Mouse (Mus musculus) liver, embryonic 14.5 days (tissue): ENCODE results near the gene Plin2. TPM values are rescaled to one million over a fixed set of nuclear protein-coding genes. Genes with fewer than 3 reads are reported as not detected.

ENCODE experiments used
- ATAC-seq: fragments of 200-750 bp; cut with Nextera tagmentation; 2 replicates; pipeline ENCODE4 v1.8.0; 2017; ENCODE audit warnings: moderate number of reproducible peaks, mild to moderate bottlenecking, moderate library complexity; ENCODE audit not compliant: insufficient read depth
- DNase-seq, 3 experiments: peaks; one replicate each; pipeline ENCODE4 v3.0.0-alpha.2; 2012 to 2013; ENCODE audit warnings: low read depth in 3 of 3, low spot score in 3 of 3
- H3K27ac ChIP-seq: fragments of 300-500 bp; sonication (generic); 2 replicates; pipeline ENCODE4 v1.5.1; 2014; ENCODE audit warnings: moderate library complexity, mild to moderate bottlenecking, control low read depth, inconsistent platforms
- H3K27me3 ChIP-seq: fragments of 300-500 bp; sonication (generic); 2 replicates; pipeline ENCODE4 v1.6.1; 2014; ENCODE audit warnings: mild to moderate bottlenecking, low read length, moderate library complexity; ENCODE audit not compliant: control insufficient read depth, insufficient read depth
- H3K36me3 ChIP-seq: fragments of 300-500 bp; sonication (generic); replicated peaks from 2 replicates; pipeline ENCODE4 v1.6.1; 2014; ENCODE audit warnings: low read depth; ENCODE audit not compliant: control insufficient read depth, insufficient read depth
- H3K4me1 ChIP-seq, 2 experiments: fragments of 200-500 bp in 1 of 2; fragments of 300-500 bp in 1 of 2; sonication (generic) in 1 of 2; replicated peaks; 2 replicates each; pipeline ENCODE4 v1.6.1; 2012 to 2014; ENCODE audit warnings: antibody characterized with exemption in 1 of 2, inconsistent platforms in 1 of 2, low read length in 1 of 2; ENCODE audit not compliant: control insufficient read depth in 2 of 2, insufficient read depth in 2 of 2
- H3K4me2 ChIP-seq: fragments of 300-500 bp; sonication (generic); 2 replicates; pipeline ENCODE4 v1.6.1; 2014; ENCODE audit warnings: low read depth, mild to moderate bottlenecking, control low read depth, moderate library complexity
- H3K4me3 ChIP-seq, 2 experiments: fragments of 200-500 bp in 1 of 2; fragments of 300-500 bp in 1 of 2; sonication (generic) in 1 of 2; 2 replicates each; pipeline ENCODE4 v1.5.1; 2012 to 2014; ENCODE audit warnings: low read depth in 2 of 2, low read length in 2 of 2, mild to moderate bottlenecking in 2 of 2, control low read depth in 1 of 2, inconsistent platforms in 1 of 2, moderate library complexity in 1 of 2; ENCODE audit not compliant: insufficient read depth in 1 of 2
- H3K9ac ChIP-seq: fragments of 300-500 bp; sonication (generic); replicated peaks from 2 replicates; pipeline ENCODE4 v1.6.1; 2014; ENCODE audit warnings: mild to moderate bottlenecking, control low read depth, moderate library complexity
- H3K9me3 ChIP-seq: fragments of 300-500 bp; sonication (generic); 2 replicates; pipeline ENCODE4 v1.6.1; 2016; ENCODE audit warnings: low read length, mixed read lengths; ENCODE audit not compliant: control insufficient read depth
- CTCF ChIP-seq: IDR thresholded peaks from 2 replicates; pipeline ENCODE4 v1.5.1; 2016; ENCODE audit warnings: antibody characterized with exemption, low read depth, control low read depth
- EP300 ChIP-seq: IDR thresholded peaks from 2 replicates; pipeline ENCODE4 v1.6.1; 2016; ENCODE audit warnings: antibody characterized with exemption, low read depth
- WGBS: fragments of 180-500 bp; shearing (Covaris S2); extraction: QIAGEN DNeasy Blood & Tissue Kit; methylation state at CpG from one replicate; pipeline ENCODE4 v1.1.7; 2014; ENCODE audit not compliant: insufficient replicate concordance; 5-methylcytosine and 5-hydroxymethylcytosine counted together
- polyA plus RNA-seq, 2 experiments: library from polyadenylated mRNA; depleted of rRNA in 1 of 2; stranded (reverse) in 1 of 2; unstranded in 1 of 2; fragments of >200 nt; fragmentation: Nextera tagmentation in 1 of 2; extraction: Ambion mirVana in 1 of 2; gene quantifications; 2 replicates each; pipeline versions ENCODE4 v1.2.1 to v1.2.3; 2012 to 2014

Gene Plin2
- polyA plus RNA-seq, 2 experiments: 108 to 159 TPM

DNA sequence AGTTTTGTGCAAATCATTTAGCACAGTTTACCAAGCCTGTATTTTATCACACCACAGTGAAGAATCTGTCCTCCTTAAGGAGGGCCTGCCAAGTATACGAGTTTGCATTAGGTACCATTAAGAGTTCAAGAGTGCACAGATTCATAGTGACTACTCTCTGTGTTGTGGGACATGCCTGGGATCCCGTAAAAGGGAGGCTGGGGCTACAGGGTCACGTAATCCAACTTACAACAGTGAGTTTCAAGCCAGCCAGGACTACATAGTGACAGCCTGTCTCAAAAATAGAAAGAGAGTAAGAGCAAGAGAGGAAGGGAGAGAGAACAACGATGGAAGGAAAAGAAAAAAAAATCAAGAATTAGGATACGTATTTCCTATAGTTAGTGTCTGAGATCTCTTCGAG is 14.9 kb upstream of the Plin2 start:
- no peak for ATAC-seq
- WGBS: 71% methylated on average over 6 of the region's 6 CpGs
- H3K27ac ChIP-seq: no peak overlapping the region
- no peak for DNase-seq
- H3K27me3 ChIP-seq: no peaks in the 10 kb centered on the region
- no peak overlapping the region for H3K4me3 ChIP-seq
- H3K9me3 ChIP-seq: no peaks in the 10 kb centered on the region
- H3K36me3 ChIP-seq: no peaks in the 10 kb centered on the region
- peaks cover 18 to 30% of the 10 kb centered on the region in 2 experiments for H3K4me1 ChIP-seq
- no peak overlapping the region for H3K4me2 ChIP-seq
- no peak overlapping the region for H3K9ac ChIP-seq
- TF ChIP-seq CTCF (no peak), EP300 (no peak)

DNA sequence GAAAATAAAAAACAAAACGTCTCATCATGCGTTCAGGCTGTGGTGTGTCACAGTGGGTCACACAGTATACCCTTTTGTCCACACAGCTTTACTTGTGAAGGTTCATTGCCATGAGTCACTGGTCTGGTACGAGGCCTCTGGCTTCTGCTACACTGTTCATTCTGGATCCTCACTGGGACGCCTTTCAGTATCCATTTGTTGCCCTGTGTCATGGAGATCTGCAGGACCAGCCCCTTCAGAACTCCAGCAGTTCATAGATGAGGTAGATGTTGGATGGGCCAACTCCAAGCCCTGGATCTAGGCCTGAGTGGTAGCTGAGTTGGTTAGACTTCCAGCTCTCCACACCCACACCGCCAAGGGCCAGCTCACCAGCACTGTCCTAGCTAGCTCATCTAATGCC is 13.9 kb upstream of the Plin2 start:
- H3K9me3 ChIP-seq: no peaks in the 10 kb centered on the region
- H3K36me3 ChIP-seq: no peaks in the 10 kb centered on the region
- DNase-seq: no peak
- WGBS: 82% methylated on average over 5 of the region's 5 CpGs
- H3K27me3 ChIP-seq: no peaks in the 10 kb centered on the region
- H3K4me1 ChIP-seq: peaks cover 14 to 20% of the 10 kb centered on the region in 2 experiments
- no peak overlapping the region for H3K4me2 ChIP-seq
- H3K4me3 ChIP-seq: no peak overlapping the region
- H3K27ac ChIP-seq: no peak overlapping the region
- TF ChIP-seq CTCF (no peak), EP300 (no peak)
- no peak for ATAC-seq
- H3K9ac ChIP-seq: no peak overlapping the region

DNA sequence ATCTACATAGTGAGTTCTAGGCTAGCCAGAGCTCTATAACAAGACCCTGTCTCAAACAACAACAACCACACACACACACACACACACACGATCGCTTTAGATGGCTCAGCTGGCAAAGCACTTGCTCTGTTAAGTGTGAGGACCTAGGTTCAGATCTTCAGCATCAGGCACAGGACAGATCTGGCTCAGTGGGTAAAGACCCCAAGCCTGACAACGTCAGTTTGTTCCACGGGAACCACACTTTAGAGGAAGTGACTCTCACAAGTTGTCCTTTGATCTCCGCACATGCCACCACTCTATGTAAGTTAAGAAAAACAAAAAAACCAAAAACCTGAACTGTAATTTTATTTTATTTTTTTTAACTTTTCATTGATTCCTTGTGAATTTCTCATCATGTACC is 13.4 kb upstream of the Plin2 start:
- no peak overlapping the region for H3K4me3 ChIP-seq
- no peaks in the 10 kb centered on the region for H3K9me3 ChIP-seq
- peaks cover 14 to 20% of the 10 kb centered on the region in 2 experiments for H3K4me1 ChIP-seq
- H3K4me2 ChIP-seq: no peak overlapping the region
- 65% methylated on average over 5 of the region's 5 CpGs for WGBS
- no peak overlapping the region for H3K27ac ChIP-seq
- H3K36me3 ChIP-seq: no peaks in the 10 kb centered on the region
- no peak for DNase-seq
- no peak for TF ChIP-seq EP300
- TF ChIP-seq CTCF: no peak
- H3K27me3 ChIP-seq: no peaks in the 10 kb centered on the region
- H3K9ac ChIP-seq: no peak overlapping the region
- ATAC-seq: no peak

- Histone ChIP-seq H3K36me3 (no peaks in the 10 kb centered on the region), H3K4me1 (peaks cover 14 to 19% of the 10 kb centered on the region in 2 experiments), H3K9me3 (no peaks in the 10 kb centered on the region), H3K9ac (no peak overlapping the region), H3K4me3 (no peak overlapping the region), H3K27me3 (no peaks in the 10 kb centered on the region), H3K4me2 (no peak overlapping the region), H3K27ac (no peak overlapping the region)
- 57% methylated on average over 2 of the region's 2 CpGs for WGBS
- ATAC-seq: no peak
- no peak for TF ChIP-seq CTCF
- no peak for TF ChIP-seq EP300
- no peak for DNase-seq
These were observed 12.0 kb upstream of the Plin2 start for GRCm38 (mm10) chr4:86681846-86682245.

DNA sequence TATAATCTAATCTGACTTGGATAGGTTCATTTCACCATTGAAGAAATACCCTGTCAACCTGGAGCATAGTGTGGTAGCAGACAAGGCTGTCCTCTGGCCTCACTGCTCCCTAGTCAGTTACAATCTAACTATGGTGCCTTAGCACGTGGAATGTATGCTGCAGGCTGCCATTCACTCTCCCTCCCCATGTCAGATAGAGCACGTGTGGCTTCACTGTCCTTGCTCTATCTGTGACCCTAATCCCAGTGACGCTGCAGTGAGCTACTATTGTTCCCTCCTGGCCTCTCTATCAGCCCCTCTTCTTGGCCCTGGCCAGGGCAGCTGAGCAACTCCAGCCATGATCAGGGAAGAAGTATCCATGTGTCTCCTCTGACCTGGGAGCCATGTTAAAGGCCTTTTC is 11.6 kb upstream of the Plin2 start:
- Histone ChIP-seq H3K9ac (no peak overlapping the region), H3K4me3 (no peak overlapping the region), H3K36me3 (no peaks in the 10 kb centered on the region), H3K27ac (no peak overlapping the region), H3K9me3 (no peaks in the 10 kb centered on the region), H3K4me2 (no peak overlapping the region), H3K27me3 (no peaks in the 10 kb centered on the region), H3K4me1 (peaks cover 11 to 15% of the 10 kb centered on the region in 2 experiments)
- DNase-seq (no peak), ATAC-seq (peak; percentile 38)
- TF ChIP-seq EP300 (no peak), CTCF (no peak)
- 20% methylated on average over 3 of the region's 3 CpGs for WGBS
